Mouse (Mus musculus) ES-CJ7 (cell line): ENCODE results near the gene Gpr150.

Experiments used
- DNase-seq: peaks from one replicate; pipeline ENCODE4 v3.0.0; 2011; ENCODE audit warnings: low read depth, low spot score

The Gpr150 gene

GRCm38 (mm10) chr13:76056896-76057266 is at the start of gene Gpr150:
Gene Gpr150, minus strand, starts transcription at chr13:76056996.
- no peak for DNase-seq

- DNase-seq: no peak
These were observed 45.2 kb upstream of the Gpr150 start for GRCm38 (mm10) chr13:76101989-76102388.

GRCm38 (mm10) chr13:76098493-76099303 is 41.9 kb upstream of the Gpr150 start, which contains the start of the genes Arsk and Ttc37:
Gene Arsk, minus strand, starts transcription at chr13:76098660.
Gene Ttc37, plus strand, starts transcription at chr13:76098734.
- DNase-seq: peak; percentile 99

DNA sequence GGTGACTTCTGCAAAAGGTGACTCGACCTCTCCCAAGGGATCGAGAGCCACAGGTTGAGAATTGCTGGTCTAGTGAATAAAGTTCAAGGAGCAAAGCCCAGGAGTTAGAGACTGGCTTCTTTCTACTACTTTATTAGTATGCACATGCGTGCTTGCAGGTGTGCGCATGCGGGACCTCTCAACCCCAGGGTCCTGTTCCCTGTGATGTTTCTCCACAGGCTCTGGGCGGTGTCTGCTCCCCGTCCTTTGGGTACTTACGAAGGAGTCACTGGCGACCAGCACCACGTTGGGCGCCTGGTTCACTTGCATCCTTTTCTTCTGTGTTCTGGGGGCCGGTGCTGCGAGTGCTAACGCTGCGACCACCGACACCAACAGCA is 41.3 kb upstream of the Gpr150 start:
- peak; percentile 90 for DNase-seq

GRCm38 (mm10) chr13:76074323-76074722 is 17.5 kb upstream of the Gpr150 start:
- DNase-seq: no peak

DNA sequence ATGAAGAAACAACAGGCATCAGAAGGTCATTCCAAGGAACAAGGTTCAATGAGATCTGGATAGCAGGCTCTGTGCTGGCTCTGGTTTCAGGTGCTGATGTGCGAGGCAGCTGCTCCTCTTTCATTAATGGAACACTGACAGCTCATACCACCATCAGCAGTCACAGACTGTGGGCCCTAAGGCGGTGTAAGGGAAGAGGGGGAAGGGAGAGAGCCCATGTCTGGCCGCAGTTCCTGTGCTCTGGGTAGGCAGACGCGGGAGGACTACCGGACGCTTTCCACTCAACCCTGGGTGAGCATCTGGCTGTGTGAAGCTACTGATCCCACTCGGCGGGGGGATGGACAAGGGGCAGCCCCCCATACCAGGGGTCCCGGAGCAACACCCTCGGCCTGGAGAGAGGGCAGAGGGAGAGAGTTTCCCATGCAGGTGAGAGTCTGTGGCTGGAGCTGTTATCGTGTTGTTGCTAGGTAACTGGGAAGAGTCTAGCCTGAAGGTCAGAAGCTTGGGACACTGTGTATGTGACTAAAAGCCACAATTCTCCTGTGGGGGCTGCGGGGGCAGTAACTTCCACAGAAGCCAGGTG is 7.7 kb upstream of the Gpr150 start:
- DNase-seq: no peak

DNA sequence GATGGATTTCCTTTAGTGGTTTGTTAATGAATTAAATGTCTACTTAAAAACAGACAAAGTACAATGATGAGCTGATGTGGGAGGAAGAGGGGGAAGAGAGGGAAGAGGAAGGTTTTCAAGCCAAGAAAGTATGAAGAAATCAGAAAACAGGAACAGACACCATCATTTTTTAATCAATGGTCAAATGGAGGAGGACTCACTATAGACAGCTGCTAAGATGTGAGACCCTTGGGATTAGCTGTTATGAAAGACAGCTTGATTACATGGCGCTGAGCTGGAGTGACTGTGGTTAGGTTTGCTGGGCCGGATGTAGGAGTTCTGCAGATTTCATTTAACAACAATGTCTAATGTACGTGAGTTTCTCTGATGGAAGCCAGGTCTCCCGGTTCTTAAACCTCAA is 6.8 kb upstream of the Gpr150 start:
- DNase-seq: no peak

GRCm38 (mm10) chr13:76062569-76062968 is 5.8 kb upstream of the Gpr150 start:
- DNase-seq: no peak

- no peak for DNase-seq
These were observed 5.3 kb upstream of the Gpr150 start for GRCm38 (mm10) chr13:76062126-76062525.

DNA sequence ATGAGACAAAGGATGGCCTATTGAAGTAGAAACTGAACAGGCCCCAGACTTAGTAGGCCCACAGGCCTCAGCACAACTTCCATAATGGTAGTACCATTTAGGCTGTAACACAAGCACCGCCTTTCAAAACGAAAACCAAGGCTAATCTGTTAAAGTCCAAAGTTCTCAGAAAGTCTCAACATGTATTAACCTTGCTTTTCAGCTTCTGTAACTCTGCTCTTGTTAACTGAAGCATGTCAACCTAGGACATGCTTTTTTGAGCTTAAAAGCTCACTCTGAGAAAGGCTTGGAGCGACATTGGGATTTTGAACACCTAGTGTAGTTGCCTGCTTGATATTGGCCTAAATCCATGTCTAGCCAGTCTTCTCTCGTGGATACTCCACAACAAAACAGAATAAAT is 2.8 kb upstream of the Gpr150 start:
- DNase-seq: no peak

- no peak for DNase-seq
These were observed 672 bp upstream of the Gpr150 start for GRCm38 (mm10) chr13:76057267-76058069.

DNA sequence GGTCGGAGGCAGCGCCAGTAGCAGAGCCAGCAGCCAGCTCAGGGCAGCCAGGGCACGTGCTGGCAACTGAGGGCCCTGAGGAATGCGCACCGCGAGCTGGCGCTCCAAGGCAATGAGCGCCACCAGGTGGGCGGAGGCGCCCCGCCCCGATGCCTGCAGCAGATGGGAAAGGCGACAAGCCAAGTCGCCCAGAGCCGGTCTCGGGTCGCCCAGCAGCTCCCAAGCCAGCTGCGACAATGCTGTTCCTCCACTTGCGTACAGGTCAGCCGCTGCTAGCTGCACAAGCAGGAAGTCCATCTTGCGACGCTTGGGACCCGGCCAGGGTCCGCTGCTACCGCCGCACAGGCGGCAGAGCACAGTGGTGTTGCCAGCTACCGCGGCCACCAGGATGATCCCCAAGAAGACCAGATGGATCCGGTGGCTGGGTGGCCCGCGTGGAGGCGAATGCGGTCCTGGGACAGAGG is 503 bp downstream of the Gpr150 start:
- peak; percentile 77 for DNase-seq

DNA sequence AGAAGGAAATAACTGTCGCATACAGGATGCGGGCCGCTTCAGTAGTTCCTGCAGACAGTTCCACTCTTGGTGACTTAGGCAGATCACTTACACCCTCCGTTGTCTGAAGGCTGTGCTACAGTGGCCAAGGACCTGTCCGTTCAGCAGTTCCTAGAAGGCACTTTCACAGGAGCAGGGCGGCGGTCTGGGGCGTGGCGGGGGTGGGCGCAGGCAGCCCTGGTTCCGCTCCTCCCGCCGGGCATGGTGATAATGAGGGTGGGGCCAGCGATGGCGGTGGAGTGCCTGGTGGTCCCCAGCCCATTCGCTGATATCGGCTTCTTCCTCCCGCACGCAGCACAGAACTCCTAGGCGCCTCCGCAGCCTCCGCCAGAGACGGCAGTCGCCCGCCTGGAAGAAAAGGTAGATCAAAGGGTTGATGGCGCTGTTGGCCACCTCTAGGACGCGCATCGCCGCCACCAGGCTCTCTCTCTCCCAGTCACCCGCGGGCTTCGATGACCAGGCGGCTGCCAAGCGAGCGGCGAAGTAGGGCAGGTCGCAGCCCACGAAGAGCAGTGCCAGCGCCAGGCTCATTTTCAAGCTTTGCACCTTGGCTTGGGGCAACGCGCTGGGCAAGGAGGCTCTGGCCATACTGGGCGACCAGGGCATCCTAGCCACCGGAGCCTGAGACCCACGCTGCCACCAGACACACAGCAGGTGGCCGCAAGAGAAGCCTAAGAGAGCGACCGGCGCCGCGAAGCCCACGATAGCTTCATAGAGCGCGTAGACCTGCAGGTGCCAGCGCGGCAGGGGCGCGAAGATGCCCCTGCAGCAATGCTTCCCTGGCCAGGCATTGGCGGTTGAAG is 1.2 kb downstream of the Gpr150 start:
- peak; percentile 43 for DNase-seq

DNA sequence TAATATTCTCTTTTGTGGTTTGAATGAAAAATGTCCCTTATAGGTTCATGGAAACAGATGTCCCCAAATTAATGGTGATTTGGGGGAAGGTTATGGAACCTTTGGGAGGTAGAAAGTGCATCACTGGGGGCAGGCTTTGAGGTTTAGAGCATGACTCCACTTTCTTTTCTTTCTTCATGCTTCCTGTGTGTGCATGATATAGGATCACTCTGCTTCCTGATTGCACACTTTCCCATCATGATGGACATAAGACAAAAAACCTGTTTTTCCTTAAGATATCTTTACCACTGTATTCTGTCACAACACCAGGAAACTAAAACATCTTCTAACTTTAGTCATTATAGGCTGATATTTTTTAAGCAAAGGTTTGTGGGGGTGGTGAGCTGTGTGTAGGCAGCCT is 11.8 kb downstream of the Gpr150 start:
- DNase-seq: no peak

- no peak for DNase-seq
These were observed 14.3 kb downstream of the Gpr150 start for GRCm38 (mm10) chr13:76042455-76042854.

GRCm38 (mm10) chr13:76024588-76024987 is 32.2 kb downstream of the Gpr150 start:
- DNase-seq: no peak

GRCm38 (mm10) chr13:76021782-76022181 is 35.0 kb downstream of the Gpr150 start:
- no peak for DNase-seq

DNA sequence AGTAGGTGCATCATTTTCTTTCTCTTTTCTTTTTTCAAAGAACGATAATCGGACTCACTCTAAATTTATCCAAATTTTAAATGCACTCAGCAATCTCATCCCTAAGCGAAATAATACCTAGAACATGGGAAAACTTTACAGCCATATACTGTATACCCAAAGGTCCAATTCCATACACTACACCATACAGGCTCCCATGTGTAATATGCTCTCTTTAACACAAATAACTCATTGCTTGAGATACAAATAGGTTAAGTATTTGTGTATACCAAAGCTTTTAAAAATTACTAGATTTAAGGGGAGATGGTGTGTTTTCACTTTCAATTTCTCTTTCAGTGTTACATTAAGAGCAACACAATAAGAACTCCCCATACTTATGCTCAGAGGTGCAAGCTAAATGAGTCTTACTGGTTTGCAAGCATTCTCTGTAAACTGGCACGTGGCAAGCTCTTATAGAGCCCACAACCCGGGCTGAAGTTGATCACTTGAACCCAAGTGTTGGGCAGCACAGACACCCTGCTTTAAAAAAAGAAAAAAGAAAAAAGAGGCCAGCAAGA is 37.9 kb downstream of the Gpr150 start:
- no peak for DNase-seq

DNA sequence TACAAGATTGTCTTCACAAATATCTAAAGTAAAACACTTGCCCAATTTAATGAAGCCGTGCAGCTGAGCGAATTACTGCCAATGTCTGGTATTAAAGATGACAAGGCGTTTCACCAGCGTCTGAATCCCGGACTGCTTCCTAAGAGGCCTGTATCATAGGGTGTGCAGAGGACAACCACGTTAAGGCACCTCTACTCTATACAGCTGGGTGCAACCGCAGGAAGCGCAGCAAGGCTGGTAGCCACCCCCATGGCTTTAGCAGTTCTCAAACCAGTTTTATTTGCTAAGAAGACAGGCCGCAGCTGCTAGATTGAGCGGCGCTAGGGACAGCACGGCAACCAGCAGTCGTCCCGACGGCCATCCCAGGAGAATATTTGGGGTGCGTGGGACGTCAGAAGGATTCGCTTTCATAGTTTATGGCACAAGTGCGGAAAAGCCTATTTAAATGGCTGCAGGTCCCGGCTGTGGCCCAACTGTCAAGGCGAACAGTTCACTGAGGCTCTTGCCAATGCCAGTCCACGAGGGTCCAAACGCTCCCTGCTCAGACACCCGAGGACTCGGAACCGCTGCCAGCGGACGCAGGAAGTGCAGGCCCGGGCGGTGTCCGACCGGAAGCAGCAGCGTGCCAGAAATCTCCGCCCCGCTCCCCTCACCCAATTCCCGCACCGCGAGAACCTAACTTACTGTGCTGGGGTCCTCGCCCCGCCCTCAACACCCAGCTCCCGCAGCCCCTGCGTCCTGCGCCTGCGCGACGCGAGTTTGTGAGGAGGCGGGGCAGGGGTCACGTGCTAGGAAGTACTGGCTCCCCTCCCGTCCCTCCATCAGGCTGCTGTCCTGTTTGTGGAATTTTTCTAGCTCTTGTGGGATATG is 38.6 kb downstream of the Gpr150 start, which contains the start of gene Rfesd:
Gene Rfesd (minus strand): TSS at position 746 of the 870 bp plus-strand sequence.
- peak; percentile 98 for DNase-seq

- DNase-seq: no peak
These were observed 39.3 kb downstream of the Gpr150 start for GRCm38 (mm10) chr13:76017465-76017864.
